Mouse (Mus musculus): ENCODE measurements around the gene Vmn1r78.
"Not testable (repeated sequence)": the region's sequence is repeated elsewhere in the genome, so short reads cannot be mapped to it uniquely, and the experiment has no call there.

Vmn1r78 gene

DNA sequence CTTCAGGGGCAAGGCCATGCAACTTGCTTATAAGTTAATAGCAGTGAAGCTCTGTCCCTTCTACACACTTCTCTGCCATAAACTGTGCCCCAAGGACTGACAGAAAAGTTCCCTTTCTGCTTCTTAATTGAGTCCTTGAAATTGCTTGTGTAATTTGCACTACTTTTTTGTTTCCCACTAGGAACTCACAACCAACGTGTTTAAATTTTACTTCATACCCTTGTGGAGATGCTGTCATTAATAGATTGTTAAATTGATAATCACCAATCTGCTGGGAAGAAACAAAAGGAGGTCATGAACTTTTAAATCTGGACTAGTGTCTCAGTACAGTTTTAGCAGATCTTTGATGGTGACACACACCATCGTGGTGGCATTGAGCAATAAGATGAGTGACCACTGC lies at the start of gene Vmn1r78:
Vmn1r78 (plus strand) TSS at position 301 of the 400 bp plus-strand sequence.
- DNase-seq: no peak

DNA sequence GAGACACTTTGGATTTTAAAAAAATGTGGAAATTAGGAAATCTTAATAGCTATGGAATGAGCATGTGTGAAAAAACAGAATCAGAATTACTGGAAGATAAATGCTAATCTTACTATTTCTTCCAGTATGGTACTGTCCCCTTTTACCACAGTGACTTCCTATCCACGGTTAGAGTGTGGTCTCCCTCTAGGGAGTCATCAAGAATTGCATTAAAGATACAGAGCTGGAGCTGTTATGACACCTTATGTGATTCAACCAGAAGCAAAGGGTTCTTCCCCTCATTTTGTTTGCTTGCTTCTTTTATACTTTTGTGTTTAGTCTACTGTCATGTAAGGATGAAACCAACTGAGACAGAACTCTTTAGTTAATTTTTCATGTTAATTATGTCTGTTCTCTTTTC lies 6.4 kb downstream of the Vmn1r78 start:
- not testable (repeated sequence) for DNase-seq

DNA sequence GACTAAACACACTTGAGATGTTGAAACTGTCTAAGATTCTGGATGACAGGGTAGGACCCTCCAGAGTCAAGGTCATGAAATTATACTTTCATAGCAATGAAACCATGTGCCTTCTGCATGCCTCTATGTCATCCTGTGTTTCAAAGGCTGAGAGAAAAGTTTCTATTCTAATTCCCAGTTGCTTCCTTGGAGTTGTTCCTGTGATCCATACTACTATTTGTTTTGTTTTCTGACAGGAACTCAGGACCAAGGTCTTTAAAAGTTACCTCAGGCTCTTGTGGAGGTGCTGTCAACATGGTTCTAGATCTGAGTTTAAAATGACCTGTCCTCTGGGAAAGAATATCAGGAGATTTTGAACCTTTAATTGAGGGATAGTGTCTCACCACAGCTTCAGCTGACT lies 20.9 kb downstream of the Vmn1r78 start, which contains the start of gene Vmn1r79:
Vmn1r79 (plus strand) TSS at position 301 of the 400 bp plus-strand sequence.
- DNase-seq: not testable (repeated sequence)

DNA sequence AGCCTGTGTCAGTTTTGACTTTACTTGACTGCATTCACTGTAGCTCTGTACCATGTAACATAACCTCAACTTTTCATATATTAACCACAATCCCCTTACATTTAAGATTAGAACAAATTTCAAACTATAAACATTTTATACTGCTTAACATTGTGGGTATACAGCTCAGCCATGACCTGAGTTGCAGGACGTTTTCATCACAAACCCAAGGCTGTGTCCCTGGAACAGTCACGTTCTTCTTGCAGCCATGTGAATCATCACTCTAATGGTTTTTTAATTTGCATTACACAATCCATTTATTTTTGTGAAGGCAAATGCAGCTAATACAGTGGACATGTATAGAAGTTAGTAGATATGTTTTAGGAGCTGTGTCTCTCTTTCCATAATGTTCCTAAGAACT lies 22.9 kb downstream of the Vmn1r78 start:
- not testable (repeated sequence) for DNase-seq

DNA sequence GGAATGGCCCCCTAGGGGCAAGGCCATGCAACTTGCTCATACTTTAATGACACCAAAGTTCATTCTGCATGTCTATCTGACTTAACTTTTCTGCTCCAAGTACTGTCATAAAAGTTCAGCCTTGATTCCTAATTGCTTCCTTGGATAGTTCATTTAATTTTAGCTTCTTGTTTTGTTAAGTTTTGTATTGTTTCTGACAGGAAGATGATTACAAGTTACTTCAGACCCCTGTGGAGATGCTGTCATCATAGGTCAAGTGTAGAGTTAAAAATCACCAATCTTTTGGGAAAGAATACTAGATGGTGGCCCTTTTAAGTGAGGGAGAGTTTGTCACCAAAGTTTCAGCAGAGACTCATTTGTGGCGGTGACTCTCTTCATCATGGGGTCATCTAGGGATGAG lies 38.9 kb downstream of the Vmn1r78 start, which contains the start of gene Vmn1r80:
Vmn1r80 (plus strand) TSS at position 301 of the 400 bp plus-strand sequence.
- DNase-seq: no peak

DNA sequence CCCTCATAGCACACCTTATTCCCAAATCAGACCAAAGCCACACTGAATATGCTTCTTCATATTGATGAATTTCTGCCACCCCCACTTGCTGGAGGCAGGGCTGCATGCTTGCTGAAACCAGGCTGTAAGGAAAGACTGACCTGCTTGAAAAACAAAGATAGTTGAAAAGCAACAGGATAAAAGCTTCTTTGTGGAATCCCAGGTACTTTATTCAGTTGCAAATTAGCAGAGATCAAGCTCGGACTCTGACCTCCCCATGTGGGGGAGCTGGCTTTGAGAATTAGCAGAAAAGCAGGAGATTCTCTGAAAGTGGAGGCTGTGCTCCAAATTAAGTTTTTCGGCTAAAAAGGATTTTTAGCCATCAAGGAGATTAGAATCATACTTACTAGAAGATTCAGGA lies 54.1 kb downstream of the Vmn1r78 start:
- DNase-seq: no peak

All from cerebellum, adult 11 months (tissue).